Mouse (Mus musculus): ENCODE results near the gene Tmem270.

DNA sequence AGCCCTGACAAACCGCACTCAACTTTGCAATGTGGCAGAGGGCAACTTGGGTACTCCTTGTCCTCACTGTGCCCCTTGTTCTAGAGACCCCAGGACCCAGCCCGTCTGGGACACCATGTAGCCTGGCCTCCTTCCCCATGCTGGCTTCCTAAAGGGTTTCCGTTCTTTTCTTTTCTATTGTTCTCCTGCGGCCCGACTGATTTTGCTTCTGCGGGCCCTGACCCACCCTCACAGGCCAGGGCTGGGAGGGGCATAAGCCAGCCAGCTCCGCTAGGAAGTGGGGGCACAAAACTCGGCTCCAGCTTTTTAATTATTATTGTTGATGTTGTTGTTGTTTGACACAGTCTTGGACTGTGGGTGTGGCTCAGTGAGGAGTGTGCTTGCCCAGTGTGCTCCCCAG is 15.0 kb downstream of the Tmem270 start:
- TF ChIP-seq MYOD1 (IDR thresholded peaks at IDR 0.05; ENCODE audit: control insufficient read depth, insufficient read length, low read depth) (no peak), USF1 (IDR thresholded peaks at IDR 0.05; ENCODE audit: low read depth) (no peak), MYOG (IDR thresholded peaks at IDR 0.05; ENCODE audit: control insufficient read depth, extremely low read depth, insufficient read length) (no peak), CTCF (IDR thresholded peaks at IDR 0.05; ENCODE audit: control insufficient read depth, insufficient read depth, insufficient read length) (no peak), MAX (IDR thresholded peaks at IDR 0.05) (no peak), FOSL1 (IDR thresholded peaks at IDR 0.05; ENCODE audit: insufficient read depth, low read length, poor library complexity, severe bottlenecking) (no peak), CEBPB (IDR thresholded peaks at IDR 0.05; ENCODE audit: low read depth) (no peak)

Measured in C2C12 (cell line).